Mouse (Mus musculus) brain, embryonic 14.5 days (tissue): ENCODE results near the gene Cep128.

Experiments
- CTCF ChIP-seq: fragments of 200-500 bp; IDR thresholded peaks from 2 replicates; pipeline ENCODE4 v1.5.1; 2012; ENCODE audit warnings: inconsistent platforms, mild to moderate bottlenecking, moderate library complexity, borderline replicate concordance; ENCODE audit not compliant: insufficient read depth, insufficient read length; ENCODE audit errors: extremely low read depth
- POLR2A ChIP-seq: fragments of 200-500 bp; IDR thresholded peaks from 2 replicates; pipeline ENCODE4 v1.6.1; 2012; ENCODE audit warnings: mild to moderate bottlenecking, inconsistent platforms, borderline replicate concordance; ENCODE audit not compliant: poor library complexity, insufficient read depth, insufficient read length, severe bottlenecking; ENCODE audit errors: extremely low read depth

- no peak for TF ChIP-seq CTCF
- TF ChIP-seq POLR2A = no peak
Measured at GRCm38 (mm10) chr12:91189111-91189510, 195.1 kb downstream of the Cep128 start.
